Mouse (Mus musculus) frontal cortex, postnatal 25 days (tissue): ENCODE measurements around the gene Rplp2.
A peak's percentile ranks its signal among the peaks of the same experiment; 100 is the strongest.

ENCODE experiments used
- DNase-seq, 2 experiments: peaks; one replicate each; pipeline ENCODE4 v3.0.0; 2022; ENCODE audit warnings: low spot score in 2 of 2

Rplp2 gene

DNA sequence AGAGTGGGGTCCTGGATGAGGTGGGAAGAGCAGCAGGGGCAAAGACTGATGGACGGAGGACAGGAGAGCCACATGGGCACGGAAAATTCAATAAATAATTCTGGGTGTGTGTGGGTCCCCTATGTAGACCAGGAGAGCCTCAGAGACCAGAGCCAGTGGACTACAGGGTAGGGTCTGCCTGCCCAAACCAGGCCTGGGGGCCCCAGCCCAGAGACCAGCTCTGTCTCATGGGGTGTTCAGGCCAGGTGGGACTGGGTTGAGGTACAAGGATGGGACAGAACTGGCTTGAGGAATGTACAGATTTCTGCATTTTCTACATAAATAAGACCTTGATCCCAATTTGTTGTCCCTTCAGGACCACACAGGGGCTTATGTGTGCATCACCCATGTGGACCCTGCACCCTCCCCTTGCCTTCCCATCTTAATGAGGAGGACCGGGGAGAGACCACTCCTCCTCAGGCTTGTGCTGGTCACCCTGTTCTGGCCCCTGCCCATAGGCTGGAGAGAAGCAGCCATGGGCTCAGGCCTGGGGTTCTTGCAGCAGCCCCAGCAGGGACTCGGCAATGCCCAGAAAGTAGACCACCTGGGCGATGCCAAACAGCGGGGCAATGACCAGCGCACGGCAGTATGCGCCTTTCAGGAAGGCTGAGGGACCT is 16.5 kb upstream of the Rplp2 start:
- no peak for DNase-seq

DNA sequence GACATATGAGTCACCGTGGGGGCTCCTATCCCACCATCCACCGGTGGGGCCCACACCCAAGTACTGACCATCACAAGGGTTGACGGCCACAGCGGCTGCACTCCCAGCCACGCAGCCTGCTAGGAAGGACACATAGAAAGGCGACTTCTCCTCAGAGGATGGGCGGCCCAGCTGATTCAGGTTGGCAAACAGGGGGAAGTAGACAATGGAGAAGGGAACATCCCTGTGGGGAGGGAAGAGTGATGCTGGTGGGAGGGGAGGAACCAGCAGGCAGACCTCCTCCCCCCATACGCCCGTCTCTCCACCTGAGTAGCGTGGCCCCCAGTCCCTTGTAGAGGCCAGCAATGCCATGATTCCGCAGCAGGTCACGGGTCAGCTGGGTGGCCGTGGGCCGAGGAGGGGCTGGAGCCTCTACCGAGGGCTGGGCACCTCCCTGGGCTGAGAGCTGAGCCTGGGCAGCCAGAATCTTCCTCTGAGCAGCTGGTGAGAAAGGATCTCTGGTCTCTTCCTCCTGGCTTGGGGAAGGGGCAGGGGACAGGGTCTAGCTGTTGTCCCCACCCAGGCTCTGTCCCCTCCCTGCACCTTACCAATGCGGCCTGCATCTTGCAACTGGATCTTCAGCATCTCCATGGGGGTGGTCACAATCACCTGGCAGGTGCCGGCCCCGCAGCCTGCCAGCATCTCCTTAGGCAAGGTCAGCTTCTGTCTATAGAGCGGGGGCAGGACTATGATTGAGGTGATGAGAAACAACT is 15.6 kb upstream of the Rplp2 start:
- DNase-seq = no peak

DNA sequence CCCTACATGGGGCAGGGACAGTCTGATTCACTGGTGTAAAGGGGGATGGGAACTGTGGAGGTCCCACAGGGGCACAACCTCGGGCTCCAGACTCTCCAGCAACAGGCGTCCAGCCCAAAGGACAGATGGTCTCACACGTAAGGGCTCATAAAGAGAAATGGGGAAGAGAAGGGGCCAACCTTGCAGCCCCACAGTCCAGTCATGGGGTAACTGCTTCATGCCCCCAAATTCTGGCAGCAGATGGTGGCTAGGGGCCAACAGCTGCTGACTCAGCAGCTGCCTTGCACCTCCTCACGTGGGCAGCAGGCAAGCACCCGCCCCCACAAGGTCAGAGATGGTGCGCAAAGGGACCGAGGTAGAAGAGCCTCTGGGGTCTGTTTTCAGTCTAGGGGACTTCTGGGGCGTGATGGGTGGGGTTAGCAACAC is 15.0 kb upstream of the Rplp2 start:
- no peak for DNase-seq

DNA sequence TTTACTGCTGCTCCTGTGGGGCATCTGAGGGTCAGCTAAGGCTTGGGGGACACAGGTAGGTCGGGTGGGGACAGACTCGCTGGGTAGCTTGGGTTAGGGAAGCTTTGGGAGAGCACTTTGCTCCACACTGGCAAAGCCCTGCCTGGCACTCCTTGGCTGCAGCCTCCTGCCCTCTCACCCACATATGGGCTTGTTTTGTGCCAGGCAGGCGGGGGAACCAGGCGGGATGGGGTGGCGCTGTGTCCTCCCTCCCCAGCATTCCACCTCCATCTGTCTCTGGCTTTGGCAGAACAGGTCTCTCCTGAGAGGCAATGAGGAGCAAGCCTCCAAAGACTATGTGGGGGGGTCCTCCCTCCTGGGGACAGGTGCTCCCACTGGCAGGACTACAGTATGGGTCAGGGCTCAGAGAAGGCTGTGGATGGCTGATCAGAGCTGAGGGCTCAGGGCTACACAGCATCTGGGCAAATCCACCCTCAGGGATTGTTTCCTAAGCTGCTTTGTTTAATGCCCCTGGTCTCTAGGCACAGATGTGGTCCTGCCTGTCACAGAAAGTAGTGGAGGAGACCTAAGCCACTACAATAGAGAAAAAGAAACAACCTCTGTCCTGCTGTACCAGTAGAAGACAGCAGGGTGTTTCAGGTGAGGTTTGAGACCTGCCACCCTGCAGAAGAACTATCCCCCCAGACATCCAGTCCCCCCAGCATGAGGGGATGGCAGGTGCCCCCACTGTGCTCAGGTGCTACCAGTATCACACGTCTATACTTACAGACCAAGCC is 14.2 kb upstream of the Rplp2 start:
- DNase-seq = no peak

DNA sequence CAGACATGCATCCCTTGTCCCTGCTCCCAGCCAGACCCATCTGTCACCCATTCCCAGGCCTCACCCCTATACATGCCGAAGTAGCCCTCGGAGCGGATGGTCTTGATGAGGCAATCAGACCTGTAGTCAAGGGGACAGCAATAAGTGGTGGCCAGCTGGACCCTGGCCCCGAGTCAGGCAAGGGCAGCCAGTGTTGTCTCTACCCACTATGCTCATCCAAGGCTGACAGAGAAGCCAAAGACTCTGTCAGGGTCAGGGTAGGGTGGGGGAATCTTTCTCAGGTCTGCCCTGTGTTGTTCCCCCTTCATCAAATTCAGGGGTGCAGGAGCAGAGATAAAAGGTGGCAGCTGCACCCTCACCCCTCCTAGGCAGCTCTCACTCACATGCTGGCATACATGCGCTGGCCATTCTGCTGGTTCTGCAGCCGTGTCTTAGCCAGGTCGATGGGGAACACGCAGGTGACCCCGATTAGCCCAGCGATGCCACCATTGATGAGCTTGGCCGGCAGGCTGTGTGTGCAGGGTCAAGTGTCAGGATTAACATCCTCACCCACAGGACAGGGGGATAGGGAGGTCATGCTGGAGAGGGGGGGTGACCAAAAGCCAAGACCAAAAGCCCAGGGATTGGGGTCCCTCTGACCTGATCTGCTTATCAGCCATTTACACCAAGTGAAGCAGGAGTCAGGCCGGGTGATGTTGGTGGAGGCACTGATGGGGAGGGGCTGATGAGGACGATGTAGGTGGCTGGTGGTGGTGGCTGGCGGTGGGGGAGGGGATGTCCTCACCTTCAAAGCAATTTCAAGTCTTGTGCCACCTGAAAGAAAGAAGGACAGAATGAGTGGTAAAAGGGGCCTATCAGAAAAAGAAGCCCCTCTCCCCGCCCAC is 13.4 kb upstream of the Rplp2 start:
- DNase-seq = no peak

DNA sequence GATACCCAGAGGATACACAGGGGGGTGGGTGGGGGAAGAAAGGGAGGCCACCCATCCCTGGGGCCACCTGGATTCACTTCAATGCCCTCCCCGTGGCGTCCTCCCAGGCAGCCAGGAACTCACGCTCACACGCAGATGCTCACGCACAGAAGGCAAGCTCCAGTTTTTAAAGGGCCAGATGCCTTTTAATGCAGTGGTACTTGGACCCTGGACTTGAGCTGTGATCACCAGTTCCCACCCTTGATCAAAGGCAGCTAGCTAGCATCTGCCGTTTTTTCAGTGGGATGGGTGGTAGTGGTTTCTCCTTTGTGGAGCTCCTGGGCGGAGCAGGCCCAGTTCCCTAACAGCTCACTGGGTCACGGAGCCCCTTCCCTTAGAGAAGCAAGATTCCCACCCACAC is 12.7 kb upstream of the Rplp2 start:
- DNase-seq = peak in 1 of 2 experiments; percentile 55

DNA sequence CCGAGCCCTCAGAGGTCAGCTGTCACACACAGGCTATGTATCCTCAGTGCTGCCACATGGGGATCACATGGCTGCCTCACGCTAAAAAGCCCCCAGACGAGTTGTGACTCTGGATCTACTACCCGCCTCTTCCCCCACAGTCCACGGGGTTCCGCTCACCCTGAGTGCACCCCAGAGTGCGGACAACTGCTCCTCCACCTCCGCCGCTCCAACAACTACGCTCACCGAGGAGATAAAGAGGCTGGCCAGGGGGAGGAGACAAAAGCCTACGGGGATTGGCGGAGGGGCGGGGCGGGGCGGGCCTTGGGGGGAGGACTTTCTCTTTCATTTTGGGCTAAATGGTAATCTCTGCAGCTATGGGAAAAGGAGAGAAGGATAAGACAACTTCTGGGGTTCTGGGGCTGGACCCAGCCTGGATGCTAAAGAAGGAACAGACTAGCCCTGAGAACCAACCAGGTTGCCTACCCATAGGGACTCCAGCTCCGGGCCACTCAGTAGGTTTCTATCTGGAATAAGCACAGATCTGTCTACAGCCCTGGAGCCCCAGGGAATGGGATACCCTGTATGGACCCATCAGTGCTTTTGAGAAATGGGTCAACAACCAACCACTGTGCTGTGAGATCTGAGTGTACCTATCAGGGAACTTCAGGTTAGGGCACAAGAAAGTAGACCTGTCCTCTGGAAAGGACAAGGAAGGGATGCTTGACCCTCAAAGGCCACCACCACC is 11.9 kb upstream of the Rplp2 start:
- DNase-seq = no peak

DNA sequence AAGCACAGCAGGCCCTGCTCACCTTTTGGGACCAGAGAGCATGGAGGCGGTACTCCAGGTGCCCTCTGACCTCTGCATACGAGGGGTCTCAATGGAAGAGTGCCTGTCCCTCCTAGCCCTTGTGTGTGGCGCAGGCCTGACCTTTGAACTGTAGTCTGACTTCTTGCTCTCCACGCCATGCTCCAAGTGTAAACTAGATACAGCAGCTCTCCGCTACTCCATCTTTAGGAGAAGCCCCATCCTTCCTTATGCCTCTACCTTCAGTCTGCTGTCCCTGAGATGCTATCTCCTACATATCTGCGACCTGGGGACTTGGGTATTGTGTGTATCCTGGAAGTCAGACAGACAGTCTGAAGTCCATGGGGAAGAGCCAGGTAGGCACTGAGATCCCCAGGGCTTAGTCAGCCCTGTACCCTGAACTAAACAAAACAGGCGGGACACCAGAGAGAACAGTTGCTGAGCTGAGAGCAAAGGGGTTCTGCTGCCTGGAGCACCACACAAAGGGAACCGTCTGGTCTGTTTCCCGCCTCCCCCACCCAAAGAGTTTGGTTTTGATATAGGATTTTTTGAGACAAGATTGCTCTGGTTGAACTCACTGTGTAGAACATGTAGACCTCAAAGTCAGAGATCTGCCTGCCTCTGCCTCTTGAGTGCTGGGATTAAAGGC is 11.2 kb upstream of the Rplp2 start:
- no peak for DNase-seq

DNA sequence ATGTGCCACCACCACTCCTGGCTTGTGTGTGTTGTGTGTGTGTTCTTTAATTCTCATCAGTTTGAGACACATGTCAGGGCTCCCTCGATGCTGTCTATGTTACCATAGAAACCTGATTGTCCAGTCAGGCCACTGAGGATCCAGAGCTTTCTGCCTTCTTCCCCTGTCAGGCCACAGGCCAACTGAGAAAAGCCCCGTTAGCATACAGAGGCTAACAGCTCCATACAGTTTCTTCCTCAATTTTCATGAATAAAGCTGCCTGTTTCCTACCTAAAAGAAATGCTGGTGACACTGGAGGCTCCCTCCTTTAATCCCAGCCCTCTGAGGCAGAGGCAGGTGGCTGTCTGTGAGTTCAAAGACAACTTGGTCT is 10.7 kb upstream of the Rplp2 start:
- DNase-seq = no peak

DNA sequence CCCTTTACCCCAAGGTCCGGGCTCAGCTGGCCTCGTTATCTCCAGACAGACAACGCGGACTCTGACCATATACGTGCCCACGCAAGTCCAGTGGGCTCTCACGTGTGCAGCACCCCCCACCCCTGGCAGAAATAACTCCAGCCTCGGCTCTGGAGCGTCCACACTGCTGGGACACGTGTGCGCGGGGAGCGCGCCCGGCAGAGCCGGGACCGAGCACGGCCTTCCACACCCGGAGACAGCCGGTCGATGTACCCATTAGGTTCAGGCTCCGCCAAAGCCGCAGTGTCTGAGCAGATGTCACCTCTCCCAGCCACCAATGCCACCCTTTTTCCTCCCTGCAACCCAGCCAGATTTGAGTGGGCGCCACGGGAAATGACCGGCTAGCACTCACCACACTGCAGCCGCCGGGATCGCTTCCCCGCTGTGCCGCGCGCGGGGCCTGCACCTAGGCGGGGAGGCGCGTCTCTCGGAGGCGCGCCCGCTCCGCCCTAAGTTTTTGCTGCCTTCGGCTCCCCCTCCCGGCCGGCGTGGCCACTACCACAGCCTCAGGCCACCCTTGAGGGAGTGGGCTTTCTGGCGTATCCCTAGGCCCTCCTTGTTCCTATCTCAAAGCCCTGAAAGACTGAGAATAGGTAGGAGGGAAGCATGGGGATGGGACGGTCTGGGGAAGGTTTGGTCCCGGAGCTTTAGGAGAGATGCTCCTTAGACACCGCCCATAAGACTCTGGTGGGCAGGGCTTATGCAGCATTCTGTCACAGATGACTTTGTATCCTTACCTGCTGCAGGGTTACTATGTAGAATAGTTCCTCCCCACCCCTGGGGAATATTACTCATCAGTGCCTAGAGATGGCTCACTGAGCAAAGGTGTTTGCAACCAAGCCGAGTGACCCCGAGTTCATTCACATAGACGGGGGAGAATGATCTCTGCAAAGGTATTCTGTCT is 9.7 kb upstream of the Rplp2 start, which contains the start of gene Slc25a22:
Gene Slc25a22, minus strand, starts transcription at position 715 of the 943 bp plus-strand sequence.
- peak; percentile 61 to 68 for DNase-seq

DNA sequence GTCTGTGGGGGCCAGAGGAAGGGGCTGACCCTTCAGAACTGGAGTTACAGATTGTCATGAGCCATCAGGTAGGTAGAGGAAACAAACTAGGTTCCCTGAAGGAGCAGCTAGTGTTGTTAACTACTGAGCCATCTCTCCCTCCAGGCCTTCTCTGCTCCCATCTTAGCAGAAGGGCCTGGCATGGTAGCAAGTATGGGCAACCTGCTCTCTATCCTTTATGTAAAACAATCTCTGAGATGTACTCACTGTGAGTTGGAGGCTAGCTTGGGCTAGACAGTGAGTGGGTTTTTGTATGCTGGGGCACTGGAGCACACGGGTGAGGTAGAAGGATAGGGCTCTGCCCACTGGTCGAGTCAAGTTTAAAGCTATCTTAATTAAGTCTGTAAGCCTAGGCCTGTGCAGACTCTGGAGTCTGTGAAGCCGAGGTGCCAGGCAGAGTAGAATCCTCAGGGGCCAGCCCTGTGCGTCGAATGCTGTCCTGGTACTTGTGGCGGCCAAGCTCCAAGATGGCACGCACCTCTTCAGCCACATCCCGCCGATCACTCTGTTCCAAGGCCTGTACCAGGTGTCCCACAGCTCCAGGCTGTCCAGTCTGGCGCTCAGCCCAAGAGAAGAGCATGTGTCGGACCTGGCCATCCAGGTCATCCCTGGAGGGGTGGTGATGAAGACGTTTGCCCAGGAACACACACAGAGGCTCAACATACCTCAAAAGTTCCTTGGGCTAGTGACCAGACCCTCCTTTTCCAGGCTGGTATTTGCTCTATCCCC is 8.8 kb upstream of the Rplp2 start:
- no peak for DNase-seq

DNA sequence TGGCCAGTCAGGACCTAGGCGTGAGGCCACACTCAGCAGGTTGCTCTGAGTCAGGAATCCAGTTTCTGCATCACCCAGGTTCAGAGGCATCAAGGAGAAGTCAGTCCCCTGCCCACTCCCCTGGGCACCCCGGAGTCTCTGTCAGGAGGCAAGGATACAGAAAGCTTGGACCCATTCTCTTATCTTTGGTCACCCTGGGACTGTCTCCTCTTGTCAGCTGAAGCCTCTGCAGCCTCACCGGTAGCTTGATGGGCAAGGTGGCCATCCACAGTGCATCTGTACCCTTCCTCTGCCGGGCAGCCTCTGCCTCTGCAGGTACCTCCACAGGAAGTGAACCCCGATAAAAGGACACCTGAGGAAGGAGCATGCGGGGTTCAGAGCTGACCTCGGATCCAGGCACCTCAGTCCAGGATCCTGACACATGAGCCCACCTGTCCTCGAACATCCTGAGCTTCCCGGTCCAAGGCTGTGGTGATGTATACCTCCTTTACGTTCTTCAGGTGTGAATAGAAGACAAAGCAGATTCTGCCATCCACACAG is 8.0 kb upstream of the Rplp2 start:
- DNase-seq = no peak

DNA sequence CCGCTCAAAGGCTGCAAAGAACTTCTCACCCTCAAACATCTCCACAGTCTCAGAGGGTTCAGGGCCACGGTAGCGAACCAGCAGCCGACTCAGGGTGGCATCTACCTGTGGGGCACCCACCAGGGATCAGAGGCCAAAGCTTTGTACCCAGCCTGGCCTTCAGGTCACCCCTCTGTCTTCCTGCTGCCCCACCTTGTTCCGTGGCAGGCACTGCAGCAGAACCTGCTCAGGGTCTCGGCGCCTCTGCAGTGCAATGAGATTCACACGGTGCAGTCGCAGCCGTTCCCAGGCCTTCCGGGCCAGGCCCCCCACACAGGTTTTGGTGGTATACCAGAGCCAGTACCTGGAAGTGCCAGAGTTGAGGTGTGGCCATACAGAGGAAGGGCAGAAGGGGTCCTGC is 7.4 kb upstream of the Rplp2 start:
- no peak for DNase-seq

DNA sequence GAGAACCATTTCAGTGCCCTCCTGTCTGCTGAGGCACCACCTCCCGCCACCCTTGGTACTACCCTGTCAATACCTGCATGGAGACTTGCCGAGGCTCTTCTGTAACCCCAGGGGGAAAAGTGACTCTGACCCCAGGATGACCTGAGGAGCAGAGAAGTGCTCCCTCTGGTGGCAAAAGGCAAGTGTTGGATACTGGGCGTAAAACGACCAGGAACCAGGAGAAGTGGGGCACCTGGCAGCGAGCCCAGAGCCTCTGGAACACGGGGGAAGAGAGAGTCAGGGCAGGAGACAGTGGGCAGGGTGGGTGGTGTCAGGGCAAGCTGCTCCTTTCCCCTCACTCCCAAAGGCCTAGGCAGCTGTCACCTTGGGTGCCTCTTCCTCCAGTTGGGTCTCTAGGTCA is 6.6 kb upstream of the Rplp2 start:
- no peak for DNase-seq

DNA sequence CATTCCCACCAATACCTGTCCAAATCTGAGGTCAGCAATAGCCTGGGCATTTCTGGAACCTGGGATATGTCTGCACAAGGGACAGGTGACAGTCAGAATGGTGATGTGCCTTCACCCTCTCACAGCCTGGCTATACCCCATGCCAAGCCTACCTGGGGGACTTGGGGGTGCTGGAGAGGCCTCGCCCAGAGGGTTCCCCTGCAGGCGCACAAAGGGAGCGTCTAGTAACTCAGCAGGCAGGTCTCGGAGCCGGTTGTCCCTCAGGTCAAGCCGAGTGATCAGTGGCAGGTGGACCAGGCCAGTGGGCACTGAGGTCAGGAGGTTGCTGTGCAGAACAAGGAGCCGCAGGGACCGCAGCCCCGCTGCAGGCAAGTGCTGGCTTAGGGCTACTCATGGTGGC is 5.7 kb upstream of the Rplp2 start:
- DNase-seq = no peak

DNA sequence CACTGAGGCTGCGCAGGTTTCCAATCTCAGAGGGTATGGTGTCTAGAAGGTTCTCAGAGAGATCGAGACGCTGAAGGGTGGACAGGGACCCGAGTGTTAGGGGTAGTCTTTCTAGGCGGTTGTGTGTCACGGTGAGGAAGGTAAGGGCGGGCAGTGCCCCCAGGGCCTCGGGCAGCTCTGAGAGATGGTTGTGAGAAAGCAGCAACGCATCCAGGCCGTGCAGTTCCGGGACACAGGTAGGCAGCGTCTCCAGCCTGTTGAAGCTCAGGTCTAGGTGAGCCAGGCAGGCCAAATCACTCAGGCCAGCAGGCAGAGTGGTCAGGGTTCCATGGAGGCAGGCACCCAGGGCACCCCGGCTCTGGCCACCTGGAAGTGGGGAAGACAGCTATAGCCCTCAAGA is 5.0 kb upstream of the Rplp2 start:
- DNase-seq = no peak

DNA sequence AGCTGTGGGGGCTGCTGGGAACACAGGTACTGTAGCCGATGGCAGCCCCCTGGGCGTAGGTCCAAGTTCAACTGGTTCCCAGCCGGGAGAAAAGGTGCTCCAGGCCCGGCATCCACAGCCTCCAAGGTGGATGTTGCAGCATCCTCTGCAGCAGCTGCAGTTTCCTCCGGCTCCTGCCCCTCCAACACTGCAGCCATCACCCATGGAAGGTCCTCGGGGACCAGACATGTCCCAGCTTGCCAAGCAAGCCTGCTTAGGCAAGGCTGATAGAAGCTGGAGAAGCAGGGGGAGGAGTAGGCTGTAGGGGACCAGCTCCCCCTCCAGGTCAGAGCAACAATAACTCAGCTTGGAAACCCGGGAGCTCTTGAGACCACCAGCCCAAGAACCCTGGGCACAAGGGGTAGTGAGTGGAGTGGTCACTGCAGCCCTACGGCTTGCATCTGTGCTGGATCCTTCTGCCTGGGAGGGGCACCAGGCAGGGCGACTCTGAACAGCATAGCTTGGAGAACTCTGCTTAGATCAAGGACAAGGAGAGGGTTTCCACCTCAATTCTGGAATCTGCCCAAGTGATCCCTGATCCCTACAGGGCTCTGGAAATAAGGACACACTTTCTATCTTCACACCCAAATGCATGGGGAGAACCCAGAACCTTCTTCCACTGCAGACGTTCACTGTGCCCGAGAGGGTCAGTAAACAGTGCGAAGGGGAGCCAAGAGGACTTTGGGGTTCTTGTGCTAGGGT is 3.9 kb upstream of the Rplp2 start:
- DNase-seq = no peak

DNA sequence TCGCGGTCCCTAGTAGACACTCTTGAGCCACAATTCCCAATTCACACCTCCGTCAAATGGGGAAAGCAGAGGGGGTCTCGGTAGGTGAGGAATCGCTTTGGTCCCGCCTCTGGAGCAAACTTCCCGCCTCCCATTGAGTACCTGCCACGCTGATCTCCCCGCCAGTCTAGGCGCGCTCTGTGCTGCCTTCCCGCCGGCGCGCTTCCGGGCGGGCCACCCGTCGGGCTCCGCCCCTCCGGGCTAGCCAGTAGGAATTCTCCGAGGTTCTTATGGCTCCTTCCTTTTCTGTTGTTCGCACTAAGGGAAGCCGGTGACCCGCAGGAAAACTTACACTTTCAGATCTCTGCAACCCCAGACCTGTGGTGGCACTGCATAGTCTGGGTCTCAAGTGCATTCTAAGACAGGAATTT is 3.3 kb upstream of the Rplp2 start, which contains the start of gene Pidd1:
Gene Pidd1, minus strand, starts transcription at position 198 of the 410 bp plus-strand sequence.
- no peak for DNase-seq
